Mouse (Mus musculus) ovary, postnatal 10 days (tissue): Measurements from ENCODE around the gene Mad1l1.
"Not testable (repeated sequence)": the region's sequence is repeated elsewhere in the genome, so short reads cannot be mapped to it uniquely, and the experiment has no call there.

ENCODE experiments used
- DNase-seq: peaks from one replicate; pipeline ENCODE4 v3.0.0; 2022; ENCODE audit warnings: low spot score

Mad1l1 gene

DNA sequence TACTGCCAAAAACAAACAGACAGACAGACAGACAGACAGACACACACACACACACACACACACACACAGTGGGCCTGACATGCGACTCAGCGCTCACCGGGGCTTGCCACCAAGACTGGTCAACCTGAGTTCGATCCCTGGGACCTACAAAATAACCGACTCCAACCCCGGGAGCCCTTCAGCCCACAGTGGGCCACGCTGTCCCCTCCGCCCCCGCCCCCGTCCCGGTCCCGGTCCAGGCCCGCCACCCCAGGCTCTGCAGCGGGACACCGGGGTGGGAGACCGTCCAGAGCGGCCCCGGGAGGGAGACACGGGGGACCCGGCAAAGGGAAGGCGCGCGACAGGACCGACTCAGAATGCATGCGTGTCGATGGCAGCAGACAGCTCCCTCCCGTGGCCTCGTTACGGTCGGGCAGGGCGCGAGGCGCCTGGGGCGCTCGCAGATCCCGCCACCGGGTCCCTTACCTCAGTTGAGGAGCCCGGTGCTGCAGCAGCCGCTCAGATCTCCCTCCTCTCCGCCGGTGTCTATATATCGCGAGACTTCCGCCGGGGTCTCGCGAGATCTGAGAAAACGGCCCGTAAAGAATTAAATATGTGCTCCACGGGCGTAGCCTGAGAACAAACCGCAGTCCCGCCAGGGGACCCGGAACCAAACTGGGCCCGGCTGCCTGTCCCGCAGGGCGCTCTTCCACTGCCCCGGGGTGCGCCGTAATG, at the start of gene Mad1l1, which contains the start of gene Nudt1:
Mad1l1 (minus strand) TSS at position 511 of the 714 bp plus-strand sequence.
Nudt1 (plus strand) TSS at position 615 of the 714 bp plus-strand sequence.
- peak; percentile 83 for DNase-seq

- no peak for DNase-seq
Measured at GRCm38 (mm10) chr5:140370446-140371254, 49.3 kb upstream of the Mad1l1 start.

DNA sequence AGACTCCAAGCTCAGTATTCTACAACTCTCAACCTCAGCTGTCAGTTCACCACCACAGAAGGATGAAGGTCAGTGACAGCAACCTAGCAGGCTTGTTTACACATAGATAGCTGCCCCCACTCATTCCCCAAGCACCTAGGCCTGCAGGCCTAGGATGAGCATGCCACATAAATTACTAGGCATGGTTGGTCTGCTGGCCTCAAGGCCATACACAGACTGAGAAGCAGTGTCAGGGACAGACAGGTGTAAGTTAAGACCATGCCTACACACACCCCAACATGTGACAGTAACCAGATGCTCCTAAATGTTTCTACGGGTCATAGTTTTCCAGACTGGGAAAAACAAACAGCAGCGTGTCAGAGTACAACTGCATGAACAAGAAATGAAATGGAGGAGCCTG, 48.1 kb upstream of the Mad1l1 start:
- no peak for DNase-seq

DNA sequence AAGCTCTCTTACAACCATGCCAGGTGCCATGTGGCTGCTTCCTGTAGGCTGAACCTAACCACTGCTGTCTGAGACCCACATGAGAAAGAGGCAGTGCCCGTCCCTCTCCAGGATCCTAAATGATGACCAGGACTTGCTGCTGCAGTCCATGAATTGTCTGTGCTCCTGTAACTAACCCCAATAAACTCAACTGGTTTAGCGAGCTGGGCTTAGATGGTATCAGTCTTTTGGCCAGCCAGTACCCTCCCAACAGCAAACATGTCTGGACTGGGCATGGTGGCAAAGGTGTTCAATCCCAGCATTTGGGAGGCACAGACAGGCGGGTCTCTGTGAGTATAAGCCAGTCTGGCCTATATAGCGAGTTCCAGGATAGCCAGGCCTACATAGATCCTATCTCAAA, 47.6 kb upstream of the Mad1l1 start:
- DNase-seq = no peak

DNA sequence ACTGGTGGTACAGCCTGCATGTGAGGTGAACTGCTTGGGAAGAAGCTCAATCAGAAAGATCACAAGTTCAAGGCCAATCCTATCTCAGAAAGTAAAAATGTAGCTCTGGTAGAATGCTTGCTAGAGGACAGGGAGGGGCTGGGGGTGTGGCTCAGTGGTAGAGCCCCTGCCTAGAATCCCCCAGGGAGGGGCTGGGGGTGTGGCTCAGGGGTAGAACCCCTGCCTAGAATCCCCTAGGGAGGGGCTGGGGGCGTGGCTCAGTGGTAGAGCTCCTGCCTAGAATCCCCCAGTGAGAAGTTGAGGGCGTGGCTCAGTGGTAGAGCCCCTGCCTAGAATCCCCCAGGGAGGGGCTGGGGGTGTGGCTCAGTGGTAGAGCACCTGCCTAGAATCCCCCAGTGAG, 46.8 kb upstream of the Mad1l1 start:
- not testable (repeated sequence) for DNase-seq

DNA sequence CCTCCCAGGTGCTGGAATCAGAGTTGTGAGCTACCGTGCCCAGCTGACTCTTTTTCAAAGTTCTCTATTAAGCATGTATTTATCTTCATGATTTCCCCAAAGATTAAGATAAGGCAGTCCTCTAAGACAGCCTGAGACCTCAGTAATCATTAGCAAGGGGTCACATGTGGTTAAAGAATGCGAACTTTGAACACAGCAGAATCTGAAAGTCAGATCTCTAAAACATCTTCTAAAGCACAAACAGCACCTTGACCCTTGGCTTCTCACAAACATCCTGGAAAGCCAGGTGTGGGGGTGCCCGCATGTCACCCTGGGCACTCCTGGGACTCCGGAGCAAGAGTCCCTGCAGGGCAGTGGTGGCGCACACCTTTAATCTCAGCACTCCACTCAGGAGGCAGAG, 43.1 kb upstream of the Mad1l1 start:
- no peak for DNase-seq

DNA sequence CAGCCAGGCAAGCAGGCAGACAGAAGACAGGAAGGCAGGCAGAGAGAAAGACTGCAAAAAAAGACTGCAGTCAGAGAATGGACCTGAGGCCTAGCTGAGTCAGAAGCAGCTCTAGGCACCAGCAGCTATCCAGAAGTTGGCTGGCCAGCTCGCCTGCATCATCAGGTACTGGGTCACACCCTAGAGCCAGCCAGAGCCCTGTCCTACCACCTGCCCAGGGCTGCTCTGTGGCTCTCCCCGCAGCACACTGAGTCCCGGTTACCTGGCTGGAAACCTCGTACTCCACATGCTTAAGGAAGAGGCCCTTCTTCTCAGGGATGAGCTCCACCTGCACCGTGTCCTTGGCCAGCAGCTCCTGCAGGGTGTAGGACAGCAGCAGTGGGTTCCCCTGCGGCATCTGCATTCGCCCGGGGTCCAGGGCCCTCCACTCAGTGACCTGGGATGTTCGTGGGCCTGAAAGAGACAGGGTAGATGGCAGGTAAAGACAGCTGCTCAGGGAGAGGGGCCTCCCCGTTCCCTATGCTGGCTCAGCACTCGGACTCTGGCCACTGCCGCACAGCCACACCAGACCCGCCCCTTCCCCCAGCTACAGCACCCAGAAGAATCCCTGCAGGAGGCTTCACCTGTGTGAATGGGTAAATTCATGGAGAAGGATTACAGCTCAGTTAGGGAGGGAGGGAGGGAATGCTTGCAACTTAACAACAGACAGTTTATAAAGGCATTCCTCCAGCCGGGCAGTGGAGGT, 38.8 kb upstream of the Mad1l1 start:
- no peak for DNase-seq

GRCm38 (mm10) chr5:140357466-140357865, 36.1 kb upstream of the Mad1l1 start:
- DNase-seq = no peak

DNA sequence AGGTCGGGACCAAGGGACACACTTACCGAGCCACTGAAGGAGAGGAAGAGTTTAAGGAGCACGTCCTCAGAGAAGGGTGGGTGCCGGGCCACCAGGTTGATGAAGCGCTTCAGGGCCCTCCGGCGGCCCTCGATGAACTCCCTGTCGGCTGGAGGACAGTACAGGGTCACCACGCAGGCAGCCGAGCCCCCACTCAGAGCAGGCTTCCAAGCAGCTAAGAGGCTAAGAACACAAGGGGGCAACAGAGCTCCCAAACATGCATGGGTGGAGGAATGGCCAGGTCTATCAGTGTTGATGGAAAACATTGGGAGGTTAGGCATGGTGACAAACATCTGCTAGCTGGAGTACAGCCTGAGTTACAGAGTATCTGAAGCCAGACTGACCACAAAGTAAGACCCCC, 34.6 kb upstream of the Mad1l1 start:
- no peak for DNase-seq

DNA sequence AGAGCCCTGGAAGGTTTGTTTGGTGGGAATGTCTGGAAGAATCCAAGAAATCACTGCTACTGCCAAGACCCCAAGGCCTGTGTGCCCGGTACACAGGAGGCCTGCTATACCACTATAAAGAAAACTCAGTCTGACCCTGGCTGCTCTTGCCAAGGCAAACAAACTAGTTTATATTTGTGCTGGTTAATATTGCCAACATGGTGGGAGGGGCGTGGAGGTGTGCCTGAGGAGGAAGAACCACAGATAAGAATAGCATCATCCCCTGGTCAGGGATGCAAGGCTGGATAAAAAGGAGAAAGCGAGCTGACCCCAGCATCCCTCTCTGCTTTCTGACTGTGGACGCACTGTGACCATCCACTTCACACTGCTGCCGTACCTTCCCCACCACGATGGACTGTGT, 31.0 kb upstream of the Mad1l1 start:
- no peak for DNase-seq

GRCm38 (mm10) chr5:140350731-140351497, 29.6 kb upstream of the Mad1l1 start:
- DNase-seq = no peak

DNA sequence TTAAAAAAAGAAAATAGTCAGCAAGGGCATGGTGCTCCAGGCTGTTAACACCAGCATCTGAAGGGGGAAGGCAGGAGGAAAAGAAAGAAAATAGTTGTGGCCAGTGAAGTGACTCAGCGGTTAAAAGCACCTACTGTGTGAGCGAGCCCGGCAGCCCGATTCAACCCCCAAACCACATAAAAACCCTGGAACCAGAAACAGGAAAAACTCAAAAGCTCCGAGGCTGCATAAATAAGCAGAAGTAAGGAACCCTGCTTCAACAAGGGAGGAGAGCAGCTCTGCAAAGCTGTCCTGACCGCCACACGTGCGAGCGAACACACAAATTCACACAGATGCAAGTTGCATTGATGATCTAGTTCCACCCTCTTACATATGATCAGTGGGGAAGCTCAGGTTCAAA, 28.5 kb upstream of the Mad1l1 start:
- no peak for DNase-seq

DNA sequence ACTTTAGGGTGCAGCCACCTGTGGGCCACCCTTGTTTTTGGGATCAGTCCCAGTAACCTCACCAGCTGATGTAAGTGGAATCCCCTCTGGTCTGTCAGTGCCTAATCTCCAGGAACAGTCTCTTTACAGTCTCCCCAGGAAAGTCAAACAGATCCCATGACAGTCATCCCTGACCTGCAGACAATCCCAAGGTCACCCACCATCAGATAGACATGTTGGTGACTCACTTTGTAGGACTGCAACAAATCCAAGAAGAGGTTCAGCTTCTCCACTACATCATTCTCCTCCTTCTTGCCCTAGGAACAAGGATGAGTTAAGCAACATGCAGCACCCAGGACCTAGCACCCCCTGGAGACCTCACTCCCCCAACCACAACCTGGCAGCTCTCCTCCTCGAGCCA, 24.7 kb upstream of the Mad1l1 start:
- DNase-seq = no peak

DNA sequence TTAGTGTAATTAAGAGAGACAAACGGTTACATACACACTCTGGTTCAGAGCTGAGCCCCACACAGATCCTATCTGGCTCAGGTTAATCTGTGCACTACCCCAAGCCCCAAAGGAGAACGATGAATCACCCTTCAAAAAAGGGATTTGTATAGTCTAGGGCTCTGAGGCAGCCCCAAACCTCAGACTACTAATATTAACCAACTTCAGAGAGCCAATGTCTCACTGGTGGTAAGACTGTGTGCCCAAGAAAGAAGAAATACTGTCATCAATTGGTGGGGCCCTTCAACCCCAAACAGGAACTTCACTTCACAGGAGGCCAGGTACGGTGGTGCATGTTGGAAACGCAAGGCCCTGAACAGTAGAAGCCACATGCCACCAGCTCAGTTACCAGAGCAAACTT, 23.9 kb upstream of the Mad1l1 start:
- no peak for DNase-seq

DNA sequence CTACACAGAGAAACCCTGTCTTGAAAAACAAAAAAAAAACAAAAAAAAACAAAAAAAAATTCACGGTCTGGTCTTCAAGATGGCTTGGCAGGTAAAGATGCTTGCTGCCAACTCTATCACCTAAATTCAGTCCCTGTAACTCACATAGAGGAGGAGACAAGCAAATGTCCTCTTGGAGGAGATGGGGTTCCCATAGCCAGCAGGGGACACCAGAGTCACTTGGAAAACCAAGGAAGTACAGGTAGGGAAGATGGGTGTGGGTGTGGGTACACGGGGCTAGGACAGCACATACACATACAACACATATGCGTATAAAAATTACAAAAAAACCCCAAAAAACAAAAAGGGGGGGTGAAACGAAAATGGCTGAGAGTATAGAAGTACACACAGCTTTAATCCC, 21.5 kb upstream of the Mad1l1 start:
- DNase-seq = no peak

DNA sequence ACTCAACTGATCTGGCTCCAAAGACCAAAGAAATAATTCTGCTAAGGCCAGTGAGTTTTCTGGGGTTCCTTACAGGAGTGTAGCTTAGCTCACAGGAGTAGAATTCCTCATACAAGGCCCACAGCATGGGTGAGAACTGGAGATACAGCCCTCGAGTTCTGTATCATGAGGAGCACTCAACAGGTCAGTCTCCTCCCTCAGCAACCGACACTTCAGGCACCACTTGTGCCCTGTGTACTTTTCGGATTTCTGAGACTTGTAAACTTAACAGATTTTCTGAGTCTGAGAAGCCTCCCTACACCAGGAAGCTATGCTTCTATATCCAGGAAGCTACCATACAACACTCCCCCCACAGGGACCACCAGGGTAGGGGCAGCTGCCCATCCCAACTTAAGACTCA, 18.5 kb upstream of the Mad1l1 start:
- no peak for DNase-seq

GRCm38 (mm10) chr5:140338779-140339178, 17.4 kb upstream of the Mad1l1 start:
- no peak for DNase-seq

GRCm38 (mm10) chr5:140336680-140337079, 15.3 kb upstream of the Mad1l1 start:
- no peak for DNase-seq

- DNase-seq = no peak
Measured at GRCm38 (mm10) chr5:140333631-140334030, 12.3 kb upstream of the Mad1l1 start.

DNA sequence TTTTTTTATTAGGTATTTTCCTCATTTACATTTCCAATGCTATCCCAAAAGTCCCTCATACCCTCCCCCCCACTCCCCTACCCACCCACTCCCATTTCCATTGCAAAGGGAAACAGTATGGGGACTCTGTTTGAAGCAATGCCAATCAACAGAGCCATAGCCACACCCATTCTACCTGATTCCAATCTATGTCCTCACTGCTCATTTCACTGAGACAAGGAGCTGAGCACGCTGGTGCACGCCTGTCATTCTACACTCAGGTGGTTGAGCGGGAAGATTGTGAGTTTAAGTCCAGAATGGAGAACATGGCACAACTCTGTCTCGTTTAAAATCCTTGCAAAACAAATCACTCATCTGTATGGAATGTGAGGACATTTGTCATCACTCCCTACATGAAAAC, 11.2 kb upstream of the Mad1l1 start:
- DNase-seq = no peak

GRCm38 (mm10) chr5:140331615-140332512, 10.5 kb upstream of the Mad1l1 start, which contains the start of gene Mrm2:
Gene Mrm2 (minus strand): TSS chr5:140331898.
- DNase-seq = peak; percentile 64
